Mouse (Mus musculus) thymus, postnatal 10 days (tissue): ENCODE data around the gene Mypn.

Source experiments
- DNase-seq, 2 experiments: peaks; one replicate each; pipeline ENCODE4 v3.0.0; 2021; ENCODE audit warnings: low spot score in 2 of 2

Mypn gene

GRCm38 (mm10) chr10:63203728-63204127 is at the start of gene Mypn:
Gene Mypn, minus strand, starts transcription at chr10:63203952.
- no peak for DNase-seq

- DNase-seq: no peak
These were observed 44.7 kb upstream of the Mypn start for GRCm38 (mm10) chr10:63248421-63248820.

GRCm38 (mm10) chr10:63247457-63247856 is 43.7 kb upstream of the Mypn start:
- no peak for DNase-seq

GRCm38 (mm10) chr10:63245846-63246245 is 42.1 kb upstream of the Mypn start:
- DNase-seq: no peak

- peak; percentile 40 to 45 for DNase-seq
These were observed 41.0 kb upstream of the Mypn start for GRCm38 (mm10) chr10:63244746-63245145.

- peak in 1 of 2 experiments; percentile 44 for DNase-seq
These were observed 40.4 kb upstream of the Mypn start for GRCm38 (mm10) chr10:63244055-63244671.

- DNase-seq: peak; percentile 91 to 96
These were observed 39.8 kb upstream of the Mypn start, which contains the start of gene Herc4 for GRCm38 (mm10) chr10:63243493-63244054. Gene Herc4, plus strand, starts transcription at chr10:63243810.

- no peak for DNase-seq
These were observed 39.2 kb upstream of the Mypn start for GRCm38 (mm10) chr10:63242798-63243435.

GRCm38 (mm10) chr10:63240868-63241271 is 37.1 kb upstream of the Mypn start:
- DNase-seq: no peak

GRCm38 (mm10) chr10:63239848-63240247 is 36.1 kb upstream of the Mypn start:
- DNase-seq: no peak

GRCm38 (mm10) chr10:63238090-63238489 is 34.3 kb upstream of the Mypn start:
- no peak for DNase-seq

GRCm38 (mm10) chr10:63237206-63237605 is 33.5 kb upstream of the Mypn start:
- no peak for DNase-seq

- DNase-seq: no peak
These were observed 32.9 kb upstream of the Mypn start for GRCm38 (mm10) chr10:63236663-63237062.

GRCm38 (mm10) chr10:63235889-63236288 is 32.1 kb upstream of the Mypn start:
- DNase-seq: no peak

GRCm38 (mm10) chr10:63234133-63234532 is 30.4 kb upstream of the Mypn start:
- DNase-seq: no peak

GRCm38 (mm10) chr10:63231630-63232029 is 27.9 kb upstream of the Mypn start:
- no peak for DNase-seq

GRCm38 (mm10) chr10:63230854-63231253 is 27.1 kb upstream of the Mypn start:
- no peak for DNase-seq

GRCm38 (mm10) chr10:63230266-63230665 is 26.5 kb upstream of the Mypn start:
- no peak for DNase-seq

- DNase-seq: no peak
These were observed 20.6 kb upstream of the Mypn start for GRCm38 (mm10) chr10:63224341-63224740.

GRCm38 (mm10) chr10:63221081-63221783 is 17.5 kb upstream of the Mypn start:
- DNase-seq: no peak

- no peak for DNase-seq
These were observed 5.1 kb upstream of the Mypn start for GRCm38 (mm10) chr10:63208871-63209270.

- no peak for DNase-seq
These were observed 750 bp downstream of the Mypn start for GRCm38 (mm10) chr10:63203002-63203401.

GRCm38 (mm10) chr10:63201534-63201933 is 2.2 kb downstream of the Mypn start:
- DNase-seq: no peak
